Mouse (Mus musculus) adrenal gland, postnatal 36 days (tissue): ENCODE data around the gene Ppm1h. TPM values are rescaled to one million over a fixed set of nuclear protein-coding genes. Genes with fewer than 3 reads are reported as not detected.

Experiments used
- DNase-seq, 2 experiments: peaks; one replicate each; pipeline ENCODE4 v3.0.0; 2021; ENCODE audit warnings: mixed read lengths in 1 of 2
- total RNA-seq, 2 experiments: library from RNA; stranded (reverse); gene quantifications; 2 replicates each; pipeline ENCODE4 v1.2.3; 2021

Gene Ppm1h
- total RNA-seq, 2 experiments from 2014 or later = 17.6 to 35.3 TPM

- no peak for DNase-seq
These were observed 91.8 kb downstream of the Ppm1h start for GRCm38 (mm10) chr10:122770337-122770736.

- DNase-seq = no peak
These were observed 92.4 kb downstream of the Ppm1h start for GRCm38 (mm10) chr10:122770987-122771386.

- no peak for DNase-seq
These were observed 95.6 kb downstream of the Ppm1h start for GRCm38 (mm10) chr10:122774169-122774568.

DNA sequence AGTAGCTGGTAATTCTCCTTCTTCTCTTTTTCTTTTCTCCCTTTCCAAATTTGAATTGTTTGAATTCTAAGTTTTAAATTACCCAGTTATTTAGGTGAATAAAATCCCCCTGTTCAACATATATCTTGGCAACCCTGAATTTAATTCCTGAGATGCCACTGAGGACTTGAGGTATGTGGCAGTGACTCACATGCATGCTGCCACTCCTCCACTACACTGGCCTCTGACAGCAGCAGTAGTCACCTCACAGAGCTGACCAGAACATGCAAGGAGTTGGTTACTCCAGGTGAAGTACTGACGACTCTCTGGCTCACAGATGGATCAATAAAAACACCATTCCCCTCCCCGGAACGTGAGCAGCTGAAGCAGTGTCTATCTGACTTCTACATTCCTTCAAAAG is 98.9 kb downstream of the Ppm1h start:
- no peak for DNase-seq

DNA sequence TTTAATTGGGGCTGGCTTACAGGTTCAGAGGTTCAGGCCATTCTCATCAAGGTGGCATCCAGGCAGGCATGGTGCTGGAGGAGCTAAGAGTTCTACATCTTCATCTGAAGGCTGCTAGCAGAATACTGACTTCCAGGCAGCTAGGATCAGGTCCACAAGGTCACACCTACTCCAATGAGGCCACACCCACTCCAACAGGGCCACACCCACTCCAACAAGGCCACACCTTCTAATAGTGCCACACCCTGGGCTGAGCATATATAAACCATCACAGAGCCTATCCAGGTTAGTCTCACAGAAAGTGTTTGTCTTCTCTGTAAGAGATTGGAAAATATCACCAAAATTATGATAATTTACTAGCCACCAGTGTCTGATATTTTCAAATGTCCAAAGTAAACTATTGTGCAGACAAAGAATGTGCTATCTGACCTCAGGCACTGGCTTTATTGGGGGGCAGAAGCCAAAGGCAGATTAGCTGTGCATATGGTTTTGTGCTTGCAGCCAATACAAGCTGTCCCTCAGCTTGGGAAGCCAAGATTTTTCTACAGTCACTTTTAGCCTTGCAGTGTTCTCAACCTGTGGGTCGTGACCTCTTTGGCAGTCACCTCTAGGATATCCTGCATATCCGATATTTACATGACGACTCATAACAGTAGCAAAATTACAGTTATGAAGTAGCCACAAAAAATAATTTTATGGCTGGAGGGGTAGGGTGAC is 99.5 kb downstream of the Ppm1h start:
- DNase-seq = no peak

DNA sequence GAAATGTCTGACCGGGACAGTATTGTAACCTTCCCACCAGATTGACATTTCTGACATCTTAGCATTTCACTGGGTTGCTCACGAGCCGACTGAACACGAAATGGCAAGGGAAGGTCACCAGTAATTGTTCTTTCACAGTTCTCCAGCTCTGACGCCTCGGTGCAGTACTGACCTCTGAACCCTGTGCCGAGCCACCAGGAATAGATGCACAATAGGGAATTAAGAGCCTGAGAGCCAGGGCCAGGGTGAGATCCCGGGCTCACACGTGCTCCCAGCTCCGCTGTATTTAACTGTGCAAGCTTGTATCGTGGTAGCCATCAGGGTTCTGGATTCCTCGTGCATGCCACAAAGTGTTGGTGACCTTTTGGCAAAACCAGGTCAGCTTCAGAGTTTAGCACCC is 100.8 kb downstream of the Ppm1h start:
- DNase-seq = no peak

GRCm38 (mm10) chr10:122782755-122783154 is 104.2 kb downstream of the Ppm1h start:
- peak; percentile 54 to 67 for DNase-seq

DNA sequence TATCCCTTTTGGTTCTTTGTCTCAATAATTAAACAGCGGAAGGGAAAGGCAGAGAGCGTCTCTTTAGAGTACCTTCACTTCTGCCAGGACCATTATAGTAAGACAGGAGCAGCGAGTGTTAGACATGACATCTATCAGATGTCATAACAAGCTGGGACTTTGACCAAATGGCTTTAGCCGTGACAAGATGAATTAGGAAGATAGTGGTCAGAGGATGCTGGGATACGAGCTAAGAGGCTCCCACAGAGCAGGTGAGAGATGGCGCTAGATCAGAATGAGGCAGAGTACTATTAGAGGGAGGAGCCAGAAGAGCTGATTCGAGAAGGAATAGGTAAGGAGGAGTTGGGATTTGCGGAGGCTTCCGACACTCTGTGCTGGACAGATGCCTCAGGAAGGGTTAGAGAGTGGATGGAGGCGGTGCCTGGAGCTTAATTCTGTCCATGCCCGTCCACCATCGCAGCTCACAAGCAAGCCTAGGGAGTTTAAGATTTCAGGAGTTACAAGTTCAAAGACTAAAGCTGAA is 111.1 kb downstream of the Ppm1h start:
- no peak for DNase-seq

- DNase-seq = peak; percentile 17 to 33
These were observed 113.7 kb downstream of the Ppm1h start for GRCm38 (mm10) chr10:122792021-122792966.

- no peak for DNase-seq
These were observed 114.6 kb downstream of the Ppm1h start for GRCm38 (mm10) chr10:122793193-122793592.

GRCm38 (mm10) chr10:122794187-122794850 is 115.8 kb downstream of the Ppm1h start:
- DNase-seq = peak; percentile 74 to 79

DNA sequence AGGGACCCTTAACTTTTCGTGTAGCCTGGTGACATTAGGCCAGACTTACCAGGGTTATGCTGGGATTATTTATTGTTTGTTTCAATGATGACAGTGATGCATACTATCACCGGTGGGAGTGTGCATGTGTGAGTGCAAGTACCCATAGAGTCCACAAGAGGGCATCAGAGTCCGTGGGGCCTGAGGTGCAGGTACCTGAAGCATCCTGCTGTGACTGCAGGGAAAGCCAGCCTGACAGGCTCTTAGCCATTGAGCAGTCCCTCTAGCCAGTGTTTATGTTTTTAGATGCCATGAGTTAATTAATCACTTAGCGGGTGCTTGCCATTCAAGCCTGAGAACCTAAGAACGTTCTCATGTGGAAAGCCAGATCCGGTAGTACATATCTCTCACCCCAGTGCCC is 119.4 kb downstream of the Ppm1h start:
- DNase-seq = no peak

DNA sequence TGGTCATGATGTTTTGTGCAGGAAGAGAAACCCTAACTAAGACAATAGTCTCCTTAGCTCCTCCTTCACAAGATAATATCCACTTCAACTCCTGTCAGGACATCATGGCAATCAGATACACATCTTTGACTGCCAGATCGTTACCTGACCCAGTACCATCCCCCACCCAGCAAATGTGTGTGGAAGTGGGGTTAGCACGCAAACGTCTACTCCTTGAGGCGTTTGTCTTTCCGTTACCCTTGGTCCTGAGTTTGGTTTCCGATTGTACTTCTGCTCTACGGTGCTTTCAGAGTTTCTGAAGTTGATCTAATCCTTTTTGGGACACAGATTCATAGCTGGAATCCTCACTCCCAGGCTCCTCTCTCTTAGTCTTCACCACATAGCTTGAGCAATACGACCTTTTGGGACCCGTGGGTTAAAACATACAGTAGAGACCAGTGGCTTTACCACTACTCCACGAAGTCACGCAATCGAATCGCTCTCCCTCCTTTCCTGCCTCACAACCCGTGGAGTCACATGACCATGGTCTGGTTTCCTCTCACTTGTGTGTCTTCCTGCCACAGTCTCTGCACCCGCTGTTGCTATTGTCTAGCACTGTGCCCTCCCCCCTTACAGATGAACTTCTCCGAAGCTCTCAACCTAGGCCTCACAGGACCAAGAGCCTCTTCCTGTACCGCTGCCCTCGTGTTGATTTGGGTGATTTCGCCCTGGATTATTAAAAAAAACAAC is 121.6 kb downstream of the Ppm1h start:
- peak in 1 of 2 experiments; percentile 24 for DNase-seq

- DNase-seq = no peak
These were observed 122.2 kb downstream of the Ppm1h start for GRCm38 (mm10) chr10:122800732-122801110.

GRCm38 (mm10) chr10:122802218-122802617 is 123.7 kb downstream of the Ppm1h start:
- peak in 1 of 2 experiments; percentile 22 for DNase-seq

DNA sequence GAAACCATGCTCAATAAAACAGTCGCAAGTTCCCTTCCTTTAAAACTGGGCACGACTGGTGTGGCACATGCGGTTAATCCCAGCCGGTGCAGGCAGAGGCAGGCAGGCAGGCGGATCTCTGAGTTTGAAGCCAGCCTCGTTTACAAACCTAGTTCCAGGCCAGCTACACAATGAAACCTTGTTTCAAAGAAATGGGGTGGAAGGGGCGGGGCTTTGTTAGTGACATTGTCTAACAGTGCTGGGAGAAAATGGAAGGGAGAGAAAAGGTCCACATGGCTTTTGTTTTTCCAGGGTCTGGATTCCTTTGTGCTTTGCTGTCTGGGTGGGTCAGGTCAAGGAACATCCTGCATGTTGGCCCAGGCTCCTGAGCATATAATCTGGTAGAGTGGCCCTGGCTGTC is 124.3 kb downstream of the Ppm1h start:
- DNase-seq = no peak

GRCm38 (mm10) chr10:122803906-122804305 is 125.3 kb downstream of the Ppm1h start:
- peak; percentile 75 for DNase-seq

DNA sequence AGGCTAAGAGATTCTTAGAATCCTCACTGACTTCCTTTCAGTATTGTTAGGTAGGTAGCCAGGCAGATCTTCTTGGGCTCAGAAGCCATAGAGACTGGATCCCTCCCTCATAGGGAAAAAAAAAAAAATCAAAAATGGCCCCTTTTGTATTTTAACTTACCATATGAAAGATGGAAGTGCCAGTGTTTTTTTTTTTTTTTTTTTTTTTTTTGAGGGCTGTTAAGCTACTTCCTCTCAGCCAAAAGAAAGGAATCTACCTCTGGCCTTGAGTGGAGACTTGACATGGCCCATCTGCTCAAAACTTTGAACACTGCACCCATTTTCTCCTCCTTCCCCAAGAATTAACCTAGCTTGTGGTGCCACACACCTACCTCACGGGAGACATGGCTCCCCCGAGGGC is 127.3 kb downstream of the Ppm1h start:
- no peak for DNase-seq

DNA sequence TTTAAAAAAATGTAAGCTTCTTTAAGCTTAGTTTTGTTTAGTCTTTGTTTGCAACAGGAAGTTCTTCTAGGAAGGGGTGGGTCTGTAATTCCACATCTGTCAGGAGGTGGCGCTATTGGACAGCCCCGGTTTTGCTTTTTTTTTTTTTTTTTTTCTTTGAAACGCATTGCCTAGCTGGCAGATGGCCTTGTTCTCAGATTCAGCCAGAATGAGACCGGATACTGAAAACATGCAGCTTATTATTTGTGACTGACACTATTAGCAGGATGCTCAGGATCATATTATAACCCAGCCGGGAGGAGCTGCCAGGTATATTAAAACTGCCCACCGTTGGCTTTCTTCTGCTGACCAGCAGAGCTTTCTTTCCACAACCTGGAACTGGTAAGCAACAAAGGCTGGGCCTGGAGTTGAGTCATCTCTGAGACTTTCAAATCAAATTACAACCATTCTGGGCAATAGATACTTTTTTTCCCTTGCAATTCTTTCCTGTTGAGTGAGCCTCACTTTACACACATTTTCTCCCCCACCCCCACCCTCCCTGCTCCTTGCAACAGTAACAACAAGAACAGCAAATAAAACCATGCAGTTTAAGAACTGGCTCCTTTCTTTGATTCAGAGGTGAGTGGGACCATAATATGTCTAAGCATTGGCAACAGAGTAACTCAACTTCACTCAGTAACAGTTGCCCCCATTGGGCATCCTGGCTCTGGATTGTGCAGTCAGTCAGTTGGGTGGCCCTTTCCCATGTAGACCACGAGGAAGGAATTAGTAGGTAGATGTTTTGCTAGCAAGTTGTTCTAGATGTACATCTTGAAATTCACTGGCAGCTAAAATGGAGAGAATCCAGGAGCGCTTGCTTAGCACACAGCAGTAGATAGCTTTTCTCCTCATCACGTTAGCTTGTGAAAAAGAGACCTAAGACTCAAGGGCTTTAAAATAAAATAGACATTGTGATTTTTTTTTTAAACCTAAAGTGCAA is 128.9 kb downstream of the Ppm1h start:
- peak; percentile 71 to 81 for DNase-seq

- no peak for DNase-seq
These were observed 129.6 kb downstream of the Ppm1h start for GRCm38 (mm10) chr10:122808186-122808585.
